Mouse (Mus musculus): ENCODE results near the gene Cxcl2. TPM values are rescaled to one million over a fixed set of nuclear protein-coding genes. Genes with fewer than 3 reads are reported as not detected.

The Cxcl2 gene
- polyA plus RNA-seq, 1 experiment from 2014 or later: not detected

DNA sequence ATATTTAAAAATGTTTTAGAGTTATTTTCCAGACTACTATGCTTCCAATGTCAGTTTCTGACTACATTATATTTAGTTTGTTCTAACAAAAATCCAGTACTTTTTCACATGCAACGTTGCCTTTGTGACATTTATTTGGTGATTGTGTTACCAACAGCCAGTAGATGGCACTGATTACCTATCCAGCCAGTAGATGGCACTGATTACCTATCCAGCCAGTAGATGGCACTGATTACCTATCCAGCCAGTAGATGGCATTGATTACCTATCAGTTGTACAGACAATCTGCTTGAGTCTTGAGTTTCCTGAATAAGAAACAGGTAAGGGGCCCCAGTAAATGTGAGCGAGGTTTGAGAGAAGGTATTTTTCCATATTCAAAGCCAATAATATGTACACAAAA lies 47.8 kb downstream of the Cxcl2 start:
- H3K36me3 ChIP-seq (replicated peaks): no peaks in the 10 kb centered on the region
- ATAC-seq (replicated peaks): peak; percentile 93
- H3K9ac ChIP-seq: no peak overlapping the region
- no peak overlapping the region for H3K4me3 ChIP-seq
- no peak overlapping the region for H3K4me2 ChIP-seq
- no peaks in the 10 kb centered on the region for H3K27me3 ChIP-seq (replicated peaks)
- H3K27ac ChIP-seq: no peak overlapping the region
- 37% methylated on average over 2 of the region's 2 CpGs for WGBS
- no peaks in the 10 kb centered on the region for H3K9me3 ChIP-seq
- no peaks in the 10 kb centered on the region for H3K4me1 ChIP-seq

DNA sequence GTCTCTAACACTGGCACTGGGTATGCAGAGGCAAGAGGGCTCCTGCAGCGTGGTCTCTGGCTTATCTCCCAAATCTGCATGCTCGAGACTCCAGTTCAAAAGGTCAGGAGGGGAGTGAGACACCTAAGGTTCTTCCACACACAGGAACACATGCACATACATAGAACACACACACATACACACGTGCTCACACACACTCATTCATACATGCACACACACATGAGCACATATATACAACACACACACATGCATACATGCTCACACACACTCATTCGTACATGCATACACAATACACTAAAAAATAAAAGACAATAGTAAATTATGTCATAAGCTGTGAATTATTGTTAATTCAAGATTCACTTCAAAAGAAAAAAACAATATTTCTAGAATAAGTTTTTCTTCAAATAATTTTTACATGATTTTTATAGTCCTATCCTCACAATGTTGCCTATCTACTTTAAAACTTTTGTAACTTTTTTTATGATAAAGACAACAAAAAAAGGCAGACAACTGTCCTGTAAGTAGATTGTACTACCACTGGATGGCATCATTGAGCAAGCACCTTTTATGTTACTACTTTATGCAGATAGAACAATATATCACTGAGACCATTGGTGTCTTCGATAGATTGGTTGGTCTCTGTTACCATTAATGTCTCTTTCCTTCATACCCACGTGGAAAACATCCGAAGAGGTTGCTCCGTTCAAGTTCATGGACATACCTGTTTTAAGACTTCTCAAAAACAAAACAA lies 49.2 kb downstream of the Cxcl2 start:
- Histone ChIP-seq H3K4me1 (no peaks in the 10 kb centered on the region), H3K27ac (no peak overlapping the region), H3K27me3 (replicated peaks) (no peaks in the 10 kb centered on the region), H3K4me3 (no peak overlapping the region), H3K9ac (no peak overlapping the region), H3K4me2 (no peak overlapping the region), H3K36me3 (replicated peaks) (no peaks in the 10 kb centered on the region), H3K9me3 (no peaks in the 10 kb centered on the region)
- 89% methylated on average over 8 of the region's 8 CpGs for WGBS
- no peak for ATAC-seq (replicated peaks)

Other genes starting within 250 kb of the Cxcl2 start
- 0.19 and 0.28 TPM in 2 replicates for gene Cxcl5, start 144.5 kb upstream of the Cxcl2 start, polyA plus RNA-seq (2015; fragmentation: Nextera tagmentation; extraction: Ambion mirVana)
- gene Ppbp, start 135.4 kb upstream of the Cxcl2 start, polyA plus RNA-seq (2015; fragmentation: Nextera tagmentation; extraction: Ambion mirVana): 0.84 and 1.7 TPM in 2 replicates
- gene Pf4, start 131.4 kb upstream of the Cxcl2 start, polyA plus RNA-seq (2015; fragmentation: Nextera tagmentation; extraction: Ambion mirVana): 50.3 and 58.3 TPM in 2 replicates
- 0.34 TPM in 1 of 2 replicates, not detected in the other for gene Cxcl3, start 117.8 kb upstream of the Cxcl2 start, polyA plus RNA-seq (2015; fragmentation: Nextera tagmentation; extraction: Ambion mirVana)
- not detected in 2 replicates for gene Cxcl15, start 109.3 kb upstream of the Cxcl2 start, polyA plus RNA-seq (2015; fragmentation: Nextera tagmentation; extraction: Ambion mirVana)
- 0.22 and 0.31 TPM in 2 replicates for gene Cxcl1, start 12.6 kb upstream of the Cxcl2 start, polyA plus RNA-seq (2015; fragmentation: Nextera tagmentation; extraction: Ambion mirVana)
- gene Mthfd2l, start 27.2 kb downstream of the Cxcl2 start, polyA plus RNA-seq (2015; fragmentation: Nextera tagmentation; extraction: Ambion mirVana): 59.7 and 65.4 TPM in 2 replicates
- gene Epgn, start 123.6 kb downstream of the Cxcl2 start, polyA plus RNA-seq (2015; fragmentation: Nextera tagmentation; extraction: Ambion mirVana): not detected in 2 replicates
- gene Ereg, start 170.8 kb downstream of the Cxcl2 start, polyA plus RNA-seq (2015; fragmentation: Nextera tagmentation; extraction: Ambion mirVana): not detected in 2 replicates
- gene Areg, start 235.7 kb downstream of the Cxcl2 start, polyA plus RNA-seq (2015; fragmentation: Nextera tagmentation; extraction: Ambion mirVana): 0.14 and 0.36 TPM in 2 replicates

All from midbrain, embryonic 15.5 days (tissue).